Mouse (Mus musculus): ENCODE measurements at regions not wholly inside any gene's neighbourhood (a gene's known extent, or its start where the extent isn't known, plus 50 kb on each side); places are given as distances from the start of the nearest gene placed in this dataset.
A peak's percentile ranks its signal among the peaks of the same experiment; 100 is the strongest.

DNA sequence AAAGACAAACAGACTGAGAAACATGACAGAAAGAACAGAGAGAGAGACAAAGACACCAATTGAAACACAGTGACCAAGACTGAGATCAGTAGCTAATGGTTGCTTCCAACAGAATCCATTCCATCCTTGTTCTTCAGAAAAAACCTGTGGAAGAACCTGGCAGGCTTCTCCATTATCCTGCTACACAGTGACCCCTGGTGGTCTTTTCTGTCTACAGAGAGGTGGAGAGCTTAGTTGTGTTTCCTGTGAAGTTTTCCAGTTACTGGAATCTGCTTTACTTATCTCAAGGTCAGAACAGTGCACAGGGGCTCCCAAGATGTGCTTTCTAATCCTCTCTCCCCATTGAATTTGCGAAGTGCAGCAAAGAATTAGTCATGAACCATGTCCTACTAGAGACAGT is 339.1 kb upstream of the Msl3l2 start:
- no peak for DNase-seq (ENCODE audit: low read depth, low spot score)

DNA sequence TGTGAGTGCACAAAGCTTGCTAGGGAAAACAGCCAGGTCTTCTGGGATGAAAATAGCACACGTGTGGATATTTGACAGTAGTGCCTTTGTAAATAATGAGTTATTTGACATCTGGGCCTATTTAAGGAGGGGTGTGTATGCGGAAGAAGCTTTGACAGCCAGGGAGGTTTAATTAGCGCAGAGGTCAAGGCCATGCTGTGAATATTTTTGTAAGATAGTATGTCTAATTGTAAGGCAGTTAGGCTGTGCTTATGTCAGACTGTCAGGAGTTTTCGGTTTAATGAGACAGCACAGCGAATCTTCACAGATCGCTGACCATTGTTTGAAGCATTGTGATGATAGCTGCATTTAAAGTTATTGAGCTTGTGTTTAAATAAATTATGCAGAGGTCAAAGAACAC is 337.1 kb upstream of the Msl3l2 start:
- DNase-seq (ENCODE audit: low read depth, low spot score), result no peak

DNA sequence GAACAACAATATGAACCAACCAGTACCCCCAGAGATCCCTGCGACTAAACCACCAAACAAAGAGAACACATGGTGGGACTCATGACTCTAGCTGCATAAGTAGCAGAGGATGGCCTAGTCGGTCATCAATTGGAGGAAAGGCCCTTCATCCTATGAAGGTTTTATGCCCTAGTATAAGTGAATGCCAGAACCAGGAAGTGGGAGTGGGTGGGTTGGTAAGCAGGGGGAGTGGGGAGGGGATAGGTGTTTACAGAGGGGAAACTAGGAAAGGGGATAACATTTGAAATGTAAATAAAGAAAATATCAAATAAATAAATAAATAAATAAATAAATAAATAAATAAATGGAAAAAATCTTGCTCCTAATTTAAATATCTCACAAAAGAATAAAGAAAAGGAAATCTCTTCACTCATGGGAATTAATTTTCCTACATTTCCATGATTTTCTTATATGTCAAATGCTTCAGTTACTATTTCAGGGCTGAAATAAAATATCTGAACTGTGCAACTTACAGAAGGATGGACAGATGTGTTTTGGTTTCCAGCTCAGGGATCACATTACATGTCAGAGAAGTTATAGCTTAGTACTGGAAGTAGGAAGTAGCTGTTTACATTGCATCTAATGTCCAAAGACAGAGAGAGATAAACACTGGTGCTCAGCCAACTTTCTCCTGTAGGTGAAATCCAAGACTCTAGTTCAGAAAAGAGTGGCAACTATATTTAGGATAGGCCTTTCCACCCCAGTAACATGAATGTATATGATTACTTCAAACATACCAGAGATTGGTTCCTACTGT is 323.8 kb upstream of the Msl3l2 start:
- DNase-seq (ENCODE audit: low read depth, low spot score), result no peak

DNA sequence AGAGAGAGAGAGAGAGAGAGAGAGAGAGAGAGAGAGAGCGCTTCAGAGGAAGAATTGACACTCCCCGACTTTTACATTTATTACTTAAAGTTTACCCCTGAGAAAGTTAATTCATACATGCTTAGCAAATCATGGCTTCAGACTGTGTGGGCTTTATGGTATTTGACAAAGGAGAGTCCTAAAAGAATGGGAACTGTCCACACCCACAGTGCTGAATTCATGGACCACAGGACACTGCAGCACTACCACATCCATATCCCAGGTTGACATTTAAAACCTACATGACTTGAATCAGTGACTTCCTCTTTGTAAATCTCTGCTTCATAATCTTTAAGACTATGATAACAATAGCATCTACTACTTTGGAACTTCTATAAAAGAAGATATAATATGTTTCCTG is 292.8 kb upstream of the Msl3l2 start:
- DNase-seq (ENCODE audit: low read depth, low spot score), result no peak

DNA sequence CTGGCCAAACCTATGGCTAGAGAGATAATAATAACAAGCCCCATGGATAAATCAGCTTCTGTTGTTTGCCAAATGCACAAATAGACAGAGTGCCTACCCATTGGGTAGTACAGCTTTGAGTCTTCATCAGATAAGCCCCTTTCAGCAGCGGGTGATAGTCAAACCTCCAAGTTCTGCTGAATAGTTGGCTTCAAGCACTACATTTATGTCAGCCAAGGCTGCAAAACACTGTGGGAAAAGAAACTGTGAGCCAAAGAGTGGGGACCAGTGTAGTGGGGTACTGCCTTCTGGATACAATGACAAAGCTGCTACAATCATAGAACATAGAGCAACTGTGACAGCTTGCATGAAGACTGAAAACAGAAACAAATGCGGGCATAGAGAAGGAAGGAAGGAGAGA is 255.4 kb upstream of the Msl3l2 start:
- DNase-seq (ENCODE audit: low read depth, low spot score), result no peak

DNA sequence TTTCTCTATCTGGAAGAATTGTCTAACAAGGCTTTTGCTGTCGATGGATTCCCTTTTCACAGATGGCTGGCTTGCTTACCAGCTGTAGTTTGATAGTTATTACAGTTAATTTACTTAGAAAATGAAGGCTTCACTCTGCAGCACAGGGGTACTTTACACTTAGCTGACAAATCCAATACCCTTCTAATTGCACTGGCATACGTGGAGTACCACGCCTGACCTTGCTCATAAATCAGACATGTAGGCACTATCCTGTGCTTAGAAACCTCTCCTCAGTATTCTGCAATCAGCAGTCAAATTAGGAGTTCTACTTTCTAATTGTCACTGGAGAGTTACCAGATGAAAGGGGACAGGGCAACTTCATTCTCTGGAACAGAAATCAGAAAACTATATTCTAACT is 214.1 kb upstream of the Msl3l2 start:
- no peak for DNase-seq (ENCODE audit: low read depth, low spot score)

DNA sequence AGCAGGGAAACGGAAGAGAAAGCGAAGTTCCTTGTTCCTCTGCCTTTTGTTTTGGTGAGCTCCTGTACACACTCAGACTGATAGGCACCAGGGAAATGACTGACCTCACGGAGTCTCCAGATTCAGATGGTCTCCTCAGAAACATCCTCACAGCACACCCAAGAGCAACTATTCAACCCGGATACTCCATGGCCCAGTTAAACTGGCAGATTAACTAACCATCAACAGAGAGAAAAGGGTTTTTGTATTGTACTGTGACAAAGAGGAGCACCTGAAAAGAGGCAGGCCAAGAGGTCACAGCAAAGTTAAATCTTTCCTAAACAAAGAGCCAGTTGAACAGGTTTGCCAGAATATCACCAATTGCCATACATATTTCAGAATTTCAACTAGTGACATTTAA is 177.6 kb upstream of the Msl3l2 start:
- DNase-seq (ENCODE audit: low read depth, low spot score), result no peak

DNA sequence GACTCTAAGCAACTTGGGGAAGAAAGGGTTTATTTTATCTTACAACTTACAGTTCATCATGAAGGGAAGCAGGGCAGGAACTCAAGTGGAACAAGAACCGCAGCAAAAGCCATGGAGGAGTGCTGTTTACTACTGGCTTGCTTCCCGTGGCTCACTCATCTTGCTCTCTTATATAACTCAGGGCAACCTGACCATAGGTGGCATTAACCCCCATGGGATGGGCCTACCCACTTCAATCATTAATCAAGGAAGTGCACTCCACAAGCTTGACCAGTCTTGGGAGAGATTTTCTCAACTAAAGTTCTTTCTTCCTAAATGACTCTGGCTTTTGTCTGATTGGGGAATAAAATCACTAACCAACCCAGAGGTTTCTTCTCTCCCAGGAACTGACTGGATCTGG is 172.7 kb upstream of the Msl3l2 start:
- DNase-seq (ENCODE audit: low read depth, low spot score), result no peak

DNA sequence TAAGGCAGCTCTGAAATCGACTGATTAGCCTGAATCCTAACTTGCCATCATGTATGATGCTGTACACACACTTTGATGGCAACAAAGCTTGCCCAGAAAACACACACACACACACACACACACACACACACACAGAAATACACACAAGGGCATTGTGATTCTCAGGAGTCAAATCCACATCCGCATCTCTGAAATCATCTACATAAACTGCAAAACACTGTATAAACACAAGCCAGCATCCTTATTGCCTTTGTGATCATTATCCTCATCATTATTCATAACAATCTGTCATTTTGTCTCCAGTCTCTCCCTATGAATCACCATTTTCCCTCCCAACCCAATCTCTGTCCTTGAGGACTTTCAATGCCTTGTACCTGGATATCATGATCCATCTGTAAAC is 171.3 kb upstream of the Msl3l2 start:
- DNase-seq (ENCODE audit: low read depth, low spot score), result peak; percentile 16

DNA sequence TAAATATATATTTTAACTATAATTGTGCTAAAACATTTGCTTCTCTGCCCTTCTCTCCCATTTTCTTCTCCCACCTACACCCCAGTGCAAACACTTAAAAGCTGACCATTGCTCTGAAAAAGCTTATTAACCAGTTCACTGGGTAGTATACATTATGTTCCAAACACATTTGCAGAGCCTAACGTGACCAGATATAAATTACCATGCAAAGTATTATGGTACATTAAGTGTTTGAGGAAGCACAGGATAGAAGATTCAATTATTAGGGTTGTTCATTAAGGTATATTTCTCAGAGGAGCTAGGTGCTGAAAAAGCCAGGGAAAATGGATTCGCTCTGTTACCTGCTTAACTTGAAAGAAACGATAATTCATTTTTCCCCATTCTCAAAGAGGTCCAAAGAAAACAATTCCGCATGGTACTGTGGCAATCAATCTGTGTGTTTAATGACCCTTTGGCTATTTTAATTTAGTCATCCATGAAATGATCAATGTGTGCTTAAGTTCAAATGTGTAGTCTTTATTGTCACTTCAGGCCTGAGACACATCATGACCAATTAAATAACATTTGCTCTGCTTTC is 144.0 kb upstream of the Msl3l2 start:
- no peak for DNase-seq (ENCODE audit: low read depth, low spot score)

Data from brain, embryonic 18.5 days (tissue).